Mouse (Mus musculus) left cerebral cortex, postnatal 36 days (tissue): ENCODE results near the gene Ahnak. TPM values are rescaled to one million over a fixed set of nuclear protein-coding genes. Genes with fewer than 3 reads are reported as not detected.
"Not testable (repeated sequence)": the region's sequence is repeated elsewhere in the genome, so short reads cannot be mapped to it uniquely, and the experiment has no call there.

Experiments used
- DNase-seq, 2 experiments: peaks; one replicate each; pipeline ENCODE4 v3.0.0; 2021 to 2022; ENCODE audit warnings: low spot score in 2 of 2, mixed read lengths in 1 of 2
- intact Hi-C: fragments of 180-260 bp; cut with DNase I; formaldehyde crosslinking; loops from one replicate; pipeline ENCODE4 v1.15.1; 2025
- total RNA-seq, 2 experiments: library from RNA; stranded (reverse); gene quantifications; 2 replicates each; pipeline ENCODE4 v1.2.3; 2021

The Ahnak gene
- total RNA-seq, 2 experiments from 2014 or later = 16.6 to 32.1 TPM

DNA sequence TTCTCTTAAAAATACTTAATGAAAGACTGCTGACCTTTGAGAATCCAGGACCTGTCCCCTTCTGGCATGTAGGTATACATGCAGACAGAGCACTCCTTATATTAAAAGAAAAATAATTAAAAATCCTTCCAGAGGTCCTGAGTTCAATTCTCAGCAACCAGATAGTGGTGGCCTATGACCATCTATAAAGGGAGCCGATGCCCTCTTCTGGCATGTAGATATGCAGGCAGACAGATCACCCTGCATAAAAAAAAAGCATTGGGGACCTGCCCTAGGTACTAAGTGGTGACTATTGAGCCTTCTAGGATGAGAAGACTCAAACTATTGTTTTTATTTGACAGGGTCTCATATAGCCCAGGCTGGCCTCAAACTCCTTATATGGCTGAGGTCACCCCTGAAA lies 119.5 kb downstream of the Ahnak start:
- intact Hi-C loops = no loop called here
- DNase-seq = no peak

- DNase-seq = peak in 1 of 2 experiments; percentile 37
- intact Hi-C loops = loop anchor here (5.0 kb wide), 1 partner anchor 253 kb away; no protein-coding TSS in a partner anchor
Measured at GRCm38 (mm10) chr19:9110182-9110869, 121.2 kb downstream of the Ahnak start.

- intact Hi-C loops = loop anchor here (5.0 kb wide), 1 partner anchor 255 kb away; no protein-coding TSS in a partner anchor
- DNase-seq = no peak
Measured at GRCm38 (mm10) chr19:9112043-9112442, 123.0 kb downstream of the Ahnak start.

- no peak for DNase-seq
- intact Hi-C loops = no loop called here
Measured at GRCm38 (mm10) chr19:9116268-9116667, 127.2 kb downstream of the Ahnak start.

GRCm38 (mm10) chr19:9117275-9117674 lies 128.2 kb downstream of the Ahnak start:
- no peak for DNase-seq
- intact Hi-C loops = no loop called here

DNA sequence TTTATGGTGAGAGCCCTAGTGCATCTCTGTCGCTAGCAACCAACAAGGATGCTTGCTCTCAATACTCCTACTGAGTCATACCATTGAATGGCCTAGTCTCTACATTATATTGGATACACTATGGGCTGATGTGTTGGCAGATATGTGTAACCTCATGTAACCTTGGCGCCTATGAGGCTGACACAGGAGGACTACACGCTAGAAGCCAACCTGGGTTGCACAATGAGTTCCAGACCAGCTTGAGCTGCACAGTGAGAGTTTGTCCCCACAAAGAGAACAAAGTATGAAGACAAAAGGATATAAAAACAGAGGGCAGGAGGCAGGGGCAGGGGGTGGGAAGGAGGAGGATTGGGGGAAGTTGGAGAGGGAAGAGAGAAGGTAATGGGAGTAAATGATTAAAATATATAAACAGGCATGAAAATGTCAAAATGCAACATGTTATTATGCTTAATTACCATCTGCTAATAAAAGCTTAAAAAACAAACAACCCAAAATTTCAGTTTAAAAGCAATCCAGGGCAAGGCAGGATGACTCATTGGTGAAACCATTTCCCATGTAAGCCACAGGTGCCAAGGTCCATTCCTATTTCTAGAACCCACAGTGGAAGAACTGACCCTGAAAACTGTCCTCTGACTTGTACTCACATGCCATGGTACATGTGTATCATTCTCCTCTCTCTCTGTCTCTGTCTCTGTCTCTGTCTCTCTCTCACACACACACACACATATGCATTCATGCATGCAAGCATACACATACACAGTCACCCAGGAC lies 130.8 kb downstream of the Ahnak start:
- intact Hi-C loops = no loop called here
- no peak for DNase-seq

GRCm38 (mm10) chr19:9122390-9122789 lies 133.3 kb downstream of the Ahnak start:
- DNase-seq = no peak
- intact Hi-C loops = no loop called here

- DNase-seq, intact Hi-C loops: not testable (repeated sequence)
Measured at GRCm38 (mm10) chr19:9123986-9124385, 134.9 kb downstream of the Ahnak start.

Other genes starting within 250 kb of the Ahnak start
- gene 1700092M07Rik, start 248.6 kb upstream of the Ahnak start, total RNA-seq = 1 to 10 TPM in 1 of 2 experiments, not detected in 1; 3.4 TPM
- 10 to 100 TPM; 57.9 to 81.8 TPM for gene Stx5a, start 247.9 kb upstream of the Ahnak start, total RNA-seq
- 10 to 100 TPM; 68.5 to 99.7 TPM for gene Nxf1, start 232.2 kb upstream of the Ahnak start, total RNA-seq
- 10 to 100 TPM; 68.5 to 75.9 TPM for gene Tmem223, start 218.3 kb upstream of the Ahnak start, total RNA-seq
- gene Tmem179b, start 214.8 kb upstream of the Ahnak start, total RNA-seq = 10 to 100 TPM in 1 of 2 experiments, 1 to 10 TPM in 1; 8.9 to 11.0 TPM
- gene Taf6l, start 202.9 kb upstream of the Ahnak start, total RNA-seq = 10 to 100 TPM; 12.5 to 14.4 TPM
- 100 to 1,000 TPM; 102 to 107 TPM for gene Polr2g, start 190.7 kb upstream of the Ahnak start, total RNA-seq
- gene Zbtb3, start 186.7 kb upstream of the Ahnak start, total RNA-seq = 1 to 10 TPM; 4.9 to 6.3 TPM
- gene Ttc9c, start 170.0 kb upstream of the Ahnak start, total RNA-seq = 10 to 100 TPM; 33.1 to 33.3 TPM
- 100 to 1,000 TPM; 110 to 118 TPM for gene Hnrnpul2, start 169.3 kb upstream of the Ahnak start, total RNA-seq
- not detected for gene AC129217.1, start 159.5 kb upstream of the Ahnak start, total RNA-seq
- gene Bscl2, start 151.8 kb upstream of the Ahnak start, total RNA-seq = 100 to 1,000 TPM; 118 TPM
- 100 to 1,000 TPM; 190 to 230 TPM for gene Gng3, start 150.1 kb upstream of the Ahnak start, total RNA-seq
- 1 to 10 TPM; 1.3 to 1.6 TPM for gene Lrrn4cl, start 138.5 kb upstream of the Ahnak start, total RNA-seq
- 100 to 1,000 TPM in 1 of 2 experiments, 10 to 100 TPM in 1; 92.2 to 101 TPM for gene Ubxn1, start 117.8 kb upstream of the Ahnak start, total RNA-seq
- gene Uqcc3, start 108.4 kb upstream of the Ahnak start, total RNA-seq = 10 to 100 TPM; 32.1 to 39.8 TPM
- gene Lbhd1, start 105.6 kb upstream of the Ahnak start, total RNA-seq = 1 to 10 TPM; 4.8 to 5.0 TPM
- not detected for gene Gm49403, start 105.4 kb upstream of the Ahnak start, total RNA-seq
- 10 to 100 TPM; 21.6 to 26.6 TPM for gene 1810009A15Rik, start 100.4 kb upstream of the Ahnak start, total RNA-seq
- gene Gm49416, start 100.4 kb upstream of the Ahnak start, total RNA-seq = 1 to 10 TPM in 1 of 2 experiments, not detected in 1; 7.6 TPM
- gene Ints5, start 96.3 kb upstream of the Ahnak start, total RNA-seq = 10 to 100 TPM; 22.4 to 25.3 TPM
- gene Ganab, start 91.2 kb upstream of the Ahnak start, total RNA-seq = 100 to 1,000 TPM in 1 of 2 experiments, 10 to 100 TPM in 1; 95.3 to 102 TPM
- gene B3gat3, start 68.9 kb upstream of the Ahnak start, total RNA-seq = 100 to 1,000 TPM; 167 to 187 TPM
- gene Rom1, start 59.9 kb upstream of the Ahnak start, total RNA-seq = 1 to 10 TPM; 7.0 to 7.2 TPM
- gene Eml3, start 59.7 kb upstream of the Ahnak start, total RNA-seq = 10 to 100 TPM in 1 of 2 experiments, 1 to 10 TPM in 1; 9.6 to 12.6 TPM
- gene Mta2, start 47.4 kb upstream of the Ahnak start, total RNA-seq = 10 to 100 TPM; 43.9 to 52.0 TPM
- gene Tut1, start 35.4 kb upstream of the Ahnak start, total RNA-seq = 10 to 100 TPM; 17.5 to 21.5 TPM
- gene Eef1g, start 22.2 kb upstream of the Ahnak start, total RNA-seq = 100 to 1,000 TPM; 219 to 232 TPM
- not detected for gene Scgb1a1, start 98.7 kb downstream of the Ahnak start, total RNA-seq
- gene Asrgl1, start 146.4 kb downstream of the Ahnak start, total RNA-seq = 100 to 1,000 TPM; 136 to 137 TPM